Mouse (Mus musculus) hematopoietic stem cell, adult 5-6 weeks (primary cell): ENCODE data around the gene H2-K1. TPM values are rescaled to one million over a fixed set of nuclear protein-coding genes. Genes with fewer than 3 reads are reported as not detected.

Experiments used
- ATAC-seq, 2 experiments: fragments of 125-278 bp in 1 of 2; replicated peaks in 1 of 2; 2 replicates each; pipeline ENCODE4 v1.8.0; 2016 to 2017; ENCODE audit warnings: inconsistent platforms in 2 of 2, mild to moderate bottlenecking in 2 of 2, moderate number of reproducible peaks in 2 of 2, low read depth in 1 of 2, moderate TSS enrichment in 1 of 2; ENCODE audit not compliant: low FRiP score in 2 of 2, poor library complexity in 2 of 2, severe bottlenecking in 2 of 2, insufficient read depth in 1 of 2, low TSS enrichment in 1 of 2
- total RNA-seq: library from RNA; stranded (forward); fragments of 172-1452, 232-1000 nt; gene quantifications from 2 replicates; pipeline ENCODE4 v1.2.3, GENCODE M21; 2017

The H2-K1 gene
- total RNA-seq, 1 experiment from 2014 or later, result 1,467 TPM

DNA sequence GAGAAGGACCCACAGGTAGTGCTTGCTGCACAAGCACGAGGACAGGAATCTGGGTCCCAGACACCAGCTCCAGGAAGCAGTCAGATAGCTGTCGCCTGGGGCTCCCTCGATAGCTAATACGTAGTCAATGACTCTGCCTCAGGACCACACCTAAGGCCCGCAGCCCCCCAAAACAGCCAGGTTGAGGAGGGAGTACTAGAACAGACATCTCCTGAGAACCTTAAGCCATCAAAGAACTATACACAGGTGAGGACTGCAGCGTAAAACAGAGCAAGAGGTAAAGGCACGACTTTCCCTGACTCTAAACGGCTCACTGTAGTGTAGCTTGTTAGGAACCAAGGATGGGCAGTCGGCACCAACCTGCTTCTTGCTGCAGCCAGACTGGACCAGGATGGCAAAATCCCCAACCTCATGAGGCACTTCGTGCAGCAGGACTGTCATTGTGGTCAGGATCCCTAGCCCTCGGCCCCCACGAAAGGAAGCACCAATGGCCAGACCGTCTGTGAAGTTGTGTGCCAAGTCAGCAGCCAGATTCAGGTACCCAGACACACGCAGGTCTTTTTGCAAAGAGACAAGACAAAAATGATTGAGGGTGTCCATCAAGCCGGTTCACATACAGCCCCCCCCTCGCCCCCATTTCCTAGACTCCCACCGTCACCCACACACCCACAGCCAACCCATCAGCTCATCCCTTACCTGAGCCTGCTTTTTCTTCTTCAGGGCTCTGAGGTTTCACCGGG lies 29.2 kb upstream of the H2-K1 start:
- no peak for ATAC-seq

GRCm38 (mm10) chr17:34028501-34029149 lies 28.5 kb upstream of the H2-K1 start:
- ATAC-seq, result no peak

GRCm38 (mm10) chr17:34027656-34028223 lies 27.6 kb upstream of the H2-K1 start, which contains the start of gene H2-Ke6:
Gene H2-Ke6, minus strand, starts transcription at chr17:34028060.
- ATAC-seq, result peak; percentile 57 to 68

- ATAC-seq, result peak; percentile 37 to 43
Measured at GRCm38 (mm10) chr17:34026917-34027655, 26.9 kb upstream of the H2-K1 start.

DNA sequence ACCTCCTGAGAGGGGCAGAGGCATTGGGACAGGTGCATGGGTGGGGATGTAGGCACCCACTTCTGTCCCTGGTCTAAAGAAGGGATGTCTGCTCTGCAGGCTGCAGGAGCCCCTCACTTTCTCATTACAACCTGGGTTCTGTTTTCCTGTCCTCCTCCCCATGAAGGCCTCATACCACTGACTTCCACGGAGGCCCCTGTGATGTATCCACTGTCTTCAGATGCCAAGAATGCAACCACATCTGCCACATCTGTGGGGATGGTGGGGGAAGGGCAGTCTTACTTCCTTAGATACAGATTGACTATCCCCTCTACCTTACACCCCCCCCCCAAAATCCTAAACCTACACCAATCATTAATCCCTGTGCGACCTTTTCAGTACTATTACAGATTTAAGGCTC lies 26.1 kb upstream of the H2-K1 start:
- ATAC-seq, result no peak

DNA sequence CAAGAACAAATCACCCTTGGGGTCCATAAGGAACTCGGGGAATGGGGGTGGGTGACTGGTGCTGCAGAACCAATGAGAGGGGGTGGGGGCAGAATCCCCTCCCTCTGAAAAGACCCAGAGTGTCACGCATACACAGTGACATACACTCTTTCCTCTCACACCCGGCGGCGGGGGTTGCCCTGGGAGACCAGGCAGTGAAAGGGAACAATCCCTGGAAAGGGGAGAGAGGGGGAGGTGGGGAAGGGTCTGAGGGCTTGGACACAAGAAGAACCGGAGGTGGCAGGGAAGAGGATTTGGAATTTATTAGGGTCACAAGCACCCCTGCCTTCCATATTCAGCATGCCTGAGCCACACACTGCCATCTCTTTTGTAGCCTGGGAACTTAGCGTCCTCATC lies 25.6 kb upstream of the H2-K1 start:
- no peak for ATAC-seq

DNA sequence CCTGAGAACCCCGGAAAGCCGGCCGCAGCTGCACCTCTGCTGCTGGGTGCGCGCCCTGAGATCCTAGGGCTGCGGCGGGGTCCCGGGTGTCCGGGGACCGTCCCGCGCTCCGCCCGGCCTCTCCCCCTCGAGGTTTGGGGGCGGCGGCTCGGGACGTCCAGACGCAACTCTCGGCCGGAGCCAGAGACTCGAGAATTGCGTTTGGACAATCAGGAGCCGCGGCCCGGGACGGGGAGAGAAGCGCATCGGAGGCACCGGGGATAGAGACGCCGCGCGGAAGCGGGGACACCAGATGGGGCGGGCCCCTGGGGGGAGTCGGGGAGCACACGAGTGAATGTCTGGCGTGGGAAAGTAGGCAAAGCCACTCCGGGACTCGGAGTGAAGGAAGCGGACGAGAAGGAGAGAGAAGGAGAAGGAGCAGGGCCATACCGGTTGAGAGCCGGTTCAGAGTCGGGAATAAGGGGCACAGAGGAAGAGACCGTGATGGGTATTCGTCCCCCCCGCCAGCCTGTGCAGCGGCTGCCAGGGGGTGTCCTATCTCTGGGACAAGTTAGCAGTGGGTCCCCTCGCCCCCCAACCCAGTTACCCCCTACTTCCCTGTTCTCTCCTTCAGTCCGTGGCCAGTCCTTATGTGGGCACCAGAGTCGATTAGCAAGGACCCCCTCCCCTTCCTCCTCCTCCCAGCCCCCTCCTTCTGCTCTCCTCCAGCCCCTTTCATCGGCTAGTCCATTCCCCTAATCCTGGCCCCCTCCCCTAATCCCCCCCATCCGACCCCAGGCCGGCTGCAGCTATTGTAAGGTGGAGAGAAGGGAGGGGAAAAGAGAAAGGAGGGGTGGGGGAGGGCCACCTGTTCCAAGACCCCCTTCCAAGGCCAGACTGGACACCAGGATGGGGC lies 25.0 kb upstream of the H2-K1 start:
- no peak for ATAC-seq

DNA sequence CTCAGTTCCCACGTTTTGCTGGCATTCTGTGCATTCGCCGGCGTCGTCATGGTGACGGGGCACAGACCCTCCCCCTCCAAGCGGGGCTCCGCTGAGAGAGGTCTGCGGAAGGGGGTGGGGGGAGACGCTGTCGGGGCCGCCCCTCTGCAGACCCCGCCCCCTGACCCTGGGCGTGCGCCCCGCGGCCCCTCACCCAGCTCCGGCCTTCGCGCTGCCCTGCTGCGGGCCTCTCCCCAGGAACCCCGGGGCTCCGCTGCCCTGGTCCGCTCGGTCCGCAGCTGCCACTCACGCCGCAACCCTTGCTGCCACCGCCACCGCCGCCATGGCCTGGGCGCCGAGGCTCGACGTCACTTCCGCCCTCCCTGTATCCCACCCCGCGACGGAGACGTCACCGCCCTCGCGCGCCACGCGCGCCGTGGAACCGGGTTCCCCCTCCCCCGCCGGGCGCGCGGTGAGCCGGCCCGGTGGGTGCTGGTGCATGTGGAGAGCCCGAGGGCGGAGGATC lies 24.2 kb upstream of the H2-K1 start, which contains the start of gene Ring1:
Gene Ring1 (minus strand): TSS at position 364 of the 505 bp plus-strand sequence.
- ATAC-seq, result peak in 1 of 2 experiments; percentile 21; a peak in 2 of 4 replicates

DNA sequence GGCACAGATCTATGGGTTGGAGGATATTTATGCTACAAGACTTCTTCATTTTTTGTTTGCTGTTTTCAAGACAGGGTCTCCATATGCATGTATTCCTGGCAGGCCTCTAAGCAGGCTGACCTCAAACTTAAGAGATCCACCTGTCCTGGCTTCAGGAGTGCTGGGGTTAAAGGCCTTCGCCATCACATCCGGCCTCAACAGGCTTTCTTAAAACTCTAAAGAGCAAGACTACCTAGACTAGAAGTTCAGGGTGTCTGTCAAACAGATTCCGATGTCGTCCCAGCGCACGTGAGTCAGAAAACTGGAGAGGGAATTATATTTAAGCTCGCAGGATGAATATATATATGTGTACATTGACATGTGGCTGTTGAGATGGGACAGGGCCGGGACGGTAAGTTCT lies 23.5 kb upstream of the H2-K1 start:
- no peak for ATAC-seq

DNA sequence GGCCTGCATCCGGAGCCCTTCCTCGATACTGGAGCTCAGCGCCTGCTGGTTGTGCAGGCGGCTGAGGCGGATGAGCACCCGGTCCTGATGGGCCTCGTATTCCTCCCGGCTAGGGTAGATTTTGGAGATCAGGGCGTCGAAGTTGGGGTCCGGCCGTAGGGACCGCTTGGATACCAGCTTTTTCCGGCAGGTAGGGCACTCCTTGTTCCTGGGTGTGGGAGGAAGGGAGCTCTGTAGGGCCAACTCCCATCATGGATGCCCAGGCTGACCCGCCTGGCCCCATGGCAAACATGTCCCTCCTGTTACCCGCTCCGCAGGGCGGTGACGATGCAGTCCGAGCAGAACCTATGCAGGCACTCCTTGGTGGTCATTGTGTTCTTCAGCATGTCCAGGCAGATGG lies 22.8 kb upstream of the H2-K1 start:
- no peak for ATAC-seq

DNA sequence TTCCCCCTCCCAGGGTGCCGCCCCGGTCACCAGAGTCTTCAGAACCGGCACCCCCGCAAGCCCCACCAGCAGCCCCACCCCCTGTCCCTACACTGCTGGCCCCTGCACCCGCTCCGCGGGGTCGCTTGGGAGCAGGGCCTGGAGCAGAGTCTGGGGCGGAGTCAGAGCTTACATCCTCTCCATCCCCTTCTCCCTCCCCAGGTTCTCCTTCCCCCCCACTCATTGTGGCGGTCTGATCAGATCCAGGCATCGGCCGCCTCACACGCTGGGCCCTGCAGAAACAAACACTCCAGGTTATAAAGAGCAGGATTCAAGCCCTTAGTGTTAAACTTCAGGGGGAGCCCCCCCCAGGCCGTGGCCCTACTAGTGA lies 22.3 kb upstream of the H2-K1 start:
- no peak for ATAC-seq

DNA sequence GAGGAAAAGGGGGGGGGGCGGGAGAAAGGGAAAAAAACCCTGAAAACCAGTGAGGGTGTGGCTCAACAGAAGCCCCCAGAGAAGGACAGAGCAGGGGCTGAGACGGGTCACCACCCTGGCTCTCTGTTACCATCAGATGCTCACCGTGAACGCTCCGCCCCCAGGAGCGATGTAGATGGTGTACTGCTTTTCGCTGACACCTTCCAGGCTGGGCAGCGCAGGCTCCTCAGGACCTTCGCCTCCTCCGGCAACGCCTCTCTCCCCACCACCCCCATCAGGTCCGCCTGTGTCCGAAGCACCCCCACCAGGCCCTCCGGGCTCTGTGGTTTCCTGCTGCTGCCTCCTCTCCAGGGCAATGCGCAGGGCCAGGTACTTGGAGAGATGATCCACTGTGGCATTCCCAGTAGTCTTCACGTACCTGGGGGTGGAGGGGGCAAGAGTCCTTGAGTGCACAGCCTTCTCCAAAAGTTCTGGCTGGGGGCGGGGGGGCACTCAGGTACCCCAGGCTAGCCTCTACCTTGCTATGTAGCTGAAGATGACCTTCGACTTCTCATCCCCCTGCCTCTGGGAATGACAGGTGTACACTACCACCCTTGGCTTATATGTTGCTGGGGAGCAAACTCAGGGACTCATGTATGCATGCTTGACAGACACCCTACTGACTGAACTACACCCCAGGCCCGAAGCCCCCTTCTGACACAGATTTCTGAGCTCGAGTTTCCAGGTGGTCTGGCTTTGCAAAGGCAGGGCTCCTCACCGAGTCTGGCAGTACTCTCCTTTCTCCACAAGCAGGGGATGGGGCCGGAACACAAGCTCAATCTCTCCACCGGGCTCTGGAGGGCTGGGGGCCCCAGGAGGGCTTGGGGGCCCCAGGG lies 21.6 kb upstream of the H2-K1 start:
- no peak for ATAC-seq

GRCm38 (mm10) chr17:34013436-34013835 lies 13.3 kb upstream of the H2-K1 start:
- ATAC-seq, result no peak

GRCm38 (mm10) chr17:34010156-34010555 lies 10.0 kb upstream of the H2-K1 start:
- no peak for ATAC-seq

DNA sequence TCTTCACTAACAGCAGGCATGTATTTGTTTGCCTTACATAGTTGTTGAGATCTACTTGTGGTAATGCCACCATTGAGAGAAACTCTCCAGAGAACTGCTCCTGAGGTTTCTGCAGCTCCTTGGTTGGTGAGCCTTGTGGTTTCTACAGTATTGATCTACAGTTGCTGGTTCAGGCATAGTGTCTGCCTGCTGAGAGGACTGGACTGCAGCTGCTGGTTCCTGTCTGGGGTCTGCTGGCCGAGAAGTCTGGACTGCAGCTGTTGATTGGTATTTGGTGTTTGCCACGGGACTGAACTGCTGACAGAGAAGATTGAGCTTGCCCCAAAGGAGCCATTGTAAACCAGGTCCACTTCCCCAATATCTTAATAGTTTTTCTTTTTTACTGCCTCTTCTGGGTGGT lies 6.4 kb upstream of the H2-K1 start:
- ATAC-seq, result no peak

GRCm38 (mm10) chr17:34003426-34003825 lies 3.3 kb upstream of the H2-K1 start:
- ATAC-seq, result no peak
